In genomic region chr4:154864271-154864771, GRCm38 (mm10) we compare ENCODE assay signal across 8 mouse cellular contexts. TPM values are rescaled to one million over a fixed set of nuclear protein-coding genes. Genes with fewer than 3 reads are reported as not detected.
A peak's percentile ranks its signal among the peaks of the same experiment; 100 is the strongest.
DNase-seq lines count a peak whose midpoint lies in the region; ATAC-seq and TF ChIP-seq lines count a peak whose summit lies in the region.

No protein-coding gene starts in this region.

- H3K4me1 ChIP-seq in forebrain, embryonic 13.5 days: peaks cover 14% of the 10 kb centered on the region
- peaks cover 12% of the 10 kb centered on the region for H3K4me1 ChIP-seq in liver, embryonic 15.5 days (replicated peaks)
- peaks cover 7% of the 10 kb centered on the region for H3K4me1 ChIP-seq in neural tube, embryonic 11.5 days (ENCODE audit: control insufficient read depth, insufficient read depth, low read length)
- H3K4me1 ChIP-seq in stomach, postnatal 0 days (replicated peaks; ENCODE audit: control insufficient read depth, insufficient read depth): no peaks in the 10 kb centered on the region

- H3K27me3 ChIP-seq in forebrain, embryonic 13.5 days: peaks cover 48% of the 10 kb centered on the region
- H3K27me3 ChIP-seq in liver, embryonic 15.5 days: peaks cover 31% of the 10 kb centered on the region
- 0 out of 2 replicates have a peak, but pooled peaks cover 2% of the 10 kb centered on the region for H3K27me3 ChIP-seq in neural tube, embryonic 11.5 days (ENCODE audit: control insufficient read depth, insufficient read depth, low read length)
- no peaks in the 10 kb centered on the region for H3K27me3 ChIP-seq in stomach, postnatal 0 days (ENCODE audit: control insufficient read depth, insufficient read depth, low read length)

- peak overlapping the region; percentile 40 for H3K4me3 ChIP-seq in forebrain, embryonic 13.5 days
- peak overlapping the region; percentile 48 for H3K4me3 ChIP-seq in liver, embryonic 15.5 days (replicated peaks)
- peak overlapping the region; percentile 35 for H3K4me3 ChIP-seq in neural tube, embryonic 11.5 days (ENCODE audit: low read depth, low read length)
- peak overlapping the region; percentile 35 for H3K4me3 ChIP-seq in stomach, postnatal 0 days (ENCODE audit: low read depth, low read length)

- peak overlapping the region; percentile 60; the same call in 1 of the 2 replicates for H3K27ac ChIP-seq in forebrain, embryonic 13.5 days
- peak overlapping the region; percentile 24; the same call in 1 of the 2 replicates for H3K27ac ChIP-seq in liver, embryonic 15.5 days (replicated peaks)
- peak overlapping the region; percentile 70 for H3K27ac ChIP-seq in neural tube, embryonic 11.5 days (ENCODE audit: low read depth, low read length)
- H3K27ac ChIP-seq in stomach, postnatal 0 days (replicated peaks): peak overlapping the region; percentile 63; the same call in 1 of the 2 replicates

- no peaks in the 10 kb centered on the region for H3K9me3 ChIP-seq in forebrain, embryonic 13.5 days (replicated peaks)
- H3K9me3 ChIP-seq in liver, embryonic 15.5 days (replicated peaks): no peaks in the 10 kb centered on the region
- H3K9me3 ChIP-seq in neural tube, embryonic 11.5 days (ENCODE audit: control insufficient read depth, low read length): no peaks in the 10 kb centered on the region
- no peaks in the 10 kb centered on the region for H3K9me3 ChIP-seq in stomach, postnatal 0 days (ENCODE audit: control insufficient read depth, low read length)

- H3K9ac ChIP-seq in forebrain, embryonic 13.5 days: peak overlapping the region; percentile 57
- H3K9ac ChIP-seq in liver, embryonic 15.5 days: 0 out of 2 replicates have a peak overlapping the region, but pooled peaks have one; percentile 23
- H3K9ac ChIP-seq in neural tube, embryonic 11.5 days (ENCODE audit: low read length): peak overlapping the region; percentile 55
- peak overlapping the region; percentile 53 for H3K9ac ChIP-seq in stomach, postnatal 0 days (ENCODE audit: low read length)

- WGBS in forebrain, embryonic 13.5 days: 1% methylated on average over 18 of the region's 18 CpGs
- WGBS in liver, embryonic 15.5 days (ENCODE audit: insufficient replicate concordance): 1% methylated on average over 18 of the region's 18 CpGs
- 1% methylated on average over 18 of the region's 18 CpGs for WGBS in neural tube, embryonic 11.5 days
- WGBS in stomach, postnatal 0 days: 1% methylated on average over 16 of the region's 18 CpGs

- intact Hi-C loops in heart, postnatal 10 days (cut with DNase I): no loop called here

- ATAC-seq in forebrain, embryonic 13.5 days: peak; percentile 93
- ATAC-seq in liver, embryonic 15.5 days (ENCODE audit: insufficient read depth): peak; percentile 76
- ATAC-seq in neural tube, embryonic 11.5 days (ENCODE audit: insufficient read depth, low FRiP score, low TSS enrichment): peak; percentile 89
- peak; percentile 86 for ATAC-seq in stomach, postnatal 0 days (ENCODE audit: low FRiP score, low TSS enrichment)

- no peaks in the 10 kb centered on the region for H3K36me3 ChIP-seq in forebrain, embryonic 13.5 days (ENCODE audit: poor library complexity, severe bottlenecking)
- no peaks in the 10 kb centered on the region for H3K36me3 ChIP-seq in liver, embryonic 15.5 days (replicated peaks)
- no peaks in the 10 kb centered on the region for H3K36me3 ChIP-seq in neural tube, embryonic 11.5 days (ENCODE audit: control insufficient read depth, insufficient read depth, low read length)
- no peaks in the 10 kb centered on the region for H3K36me3 ChIP-seq in stomach, postnatal 0 days (ENCODE audit: control insufficient read depth, insufficient read depth, low read length)

- peak; percentile 59 for TF ChIP-seq CTCF in stomach, postnatal 0 days (IDR thresholded peaks at IDR 0.05; ENCODE audit: low read depth)

- H3K4me2 ChIP-seq in forebrain, embryonic 13.5 days: peak overlapping the region; percentile 62
- H3K4me2 ChIP-seq in liver, embryonic 15.5 days: peak overlapping the region; percentile 68
- peak overlapping the region; percentile 50 for H3K4me2 ChIP-seq in neural tube, embryonic 11.5 days (ENCODE audit: low read depth)
- H3K4me2 ChIP-seq in stomach, postnatal 0 days (replicated peaks; ENCODE audit: low read depth): peak overlapping the region; percentile 64

- TF ChIP-seq EP300 in stomach, postnatal 0 days (optimal IDR thresholded peaks at IDR 0.05): no peak

- peak; percentile 91 for DNase-seq in CD4-positive helper T cell, adult 2 months (ENCODE audit: low read depth, low spot score)
- DNase-seq in c-Kit-positive CD71-positive TER-119-positive erythroid progenitor cells, embryonic 14.5 days (ENCODE audit: low spot score): peak; percentile 73
- peak; percentile 91 to 96 for DNase-seq in heart, postnatal 10 days
- DNase-seq in kidney, postnatal 4 days: peak; percentile 98
- peak; percentile 94 for DNase-seq in neural tube, embryonic 11.5 days (ENCODE audit: low spot score)
- peak; percentile 93 for DNase-seq in stomach, postnatal 0 days (ENCODE audit: low spot score)

RNA-seq across cellular contexts. Expression of gene Mmel1, which starts 5.1 kb away (rescaled TPM):
- 0.12 and 0.24 TPM in 2 replicates for polyA plus RNA-seq in forebrain, embryonic 13.5 days (2015; fragmentation: Nextera tagmentation; extraction: Ambion mirVana)
- under 1 TPM; 0.32 to 0.48 TPM for total RNA-seq in heart, postnatal 10 days (2021)
- polyA plus RNA-seq in liver, embryonic 15.5 days (2015; fragmentation: Nextera tagmentation; extraction: Ambion mirVana): 2.3 and 3.1 TPM in 2 replicates
- polyA plus RNA-seq in neural tube, embryonic 11.5 days (2014; fragmentation: Nextera tagmentation; extraction: Ambion mirVana): 0.50 and 0.72 TPM in 2 replicates
- not detected in 2 replicates for polyA plus RNA-seq in stomach, postnatal 0 days (2015; fragmentation: Nextera tagmentation; extraction: Ambion mirVana)

RNA-seq across cellular contexts. Expression of gene Ttc34, which starts 27.1 kb away (rescaled TPM):
- polyA plus RNA-seq in forebrain, embryonic 13.5 days (2015; fragmentation: Nextera tagmentation; extraction: Ambion mirVana): 0.31 and 0.45 TPM in 2 replicates
- under 1 TPM; 0.17 to 0.45 TPM for total RNA-seq in heart, postnatal 10 days (2021)
- polyA plus RNA-seq in liver, embryonic 15.5 days (2015; fragmentation: Nextera tagmentation; extraction: Ambion mirVana): not detected in 2 replicates
- 0.38 and 0.39 TPM in 2 replicates for polyA plus RNA-seq in neural tube, embryonic 11.5 days (2014; fragmentation: Nextera tagmentation; extraction: Ambion mirVana)
- polyA plus RNA-seq in stomach, postnatal 0 days (2015; fragmentation: Nextera tagmentation; extraction: Ambion mirVana): 0.06 and 0.10 TPM in 2 replicates

RNA-seq across cellular contexts. Expression of gene Fam213b, which starts 34.6 kb away (rescaled TPM):
- 29.5 and 34.1 TPM in 2 replicates for polyA plus RNA-seq in forebrain, embryonic 13.5 days (2015; fragmentation: Nextera tagmentation; extraction: Ambion mirVana)
- total RNA-seq in heart, postnatal 10 days (2021): 10 to 100 TPM; 61.7 to 64.3 TPM
- 8.1 and 9.0 TPM in 2 replicates for polyA plus RNA-seq in liver, embryonic 15.5 days (2015; fragmentation: Nextera tagmentation; extraction: Ambion mirVana)
- 40.2 and 42.1 TPM in 2 replicates for polyA plus RNA-seq in neural tube, embryonic 11.5 days (2014; fragmentation: Nextera tagmentation; extraction: Ambion mirVana)
- 62.1 and 65.4 TPM in 2 replicates for polyA plus RNA-seq in stomach, postnatal 0 days (2015; fragmentation: Nextera tagmentation; extraction: Ambion mirVana)

Comparison
In these comparisons a context has a peak if more than half of its experiments do, and no peak if none do; other contexts are left out.
1. Peak in every context shown above with its lines: DNase-seq, ATAC-seq, H3K4me3 ChIP-seq and H3K27ac ChIP-seq.